Mouse (Mus musculus): ENCODE measurements around the gene Tmem212.

GRCm38 (mm10) chr3:27861086-27861485 is 35.1 kb downstream of the Tmem212 start:
- TF ChIP-seq CTCF (IDR thresholded peaks at IDR 0.05; ENCODE audit: borderline replicate concordance, extremely low read depth, insufficient read depth, insufficient read length) (no peak), POLR2A (IDR thresholded peaks at IDR 0.05; ENCODE audit: borderline replicate concordance, extremely low read depth, insufficient read depth, insufficient read length, poor library complexity, severe bottlenecking) (no peak)
